Mouse (Mus musculus) stomach, postnatal 0 days (tissue): Measurements from ENCODE around the gene Ubash3b.

Source experiments
- CTCF ChIP-seq: IDR thresholded peaks from 2 replicates; pipeline ENCODE4 v1.5.1; 2016; ENCODE audit warnings: antibody characterized with exemption, low read depth, mild to moderate bottlenecking, moderate library complexity
- EP300 ChIP-seq: optimal IDR thresholded peaks from 2 replicates; pipeline ENCODE3; 2016; ENCODE audit warnings: antibody characterized with exemption

- TF ChIP-seq CTCF: no peak
- no peak for TF ChIP-seq EP300
Observed at GRCm38 (mm10) chr9:41143825-41144224, 17.7 kb downstream of the Ubash3b start.
